Mouse (Mus musculus) MEL (cell line): ENCODE data around the gene Gm20388.

Experiments
- CTCF ChIP-seq, 3 experiments: IDR thresholded peaks in 2 of 3; conservative IDR thresholded peaks in 1 of 3; 2 replicates each; pipeline ENCODE4 v1.5.1; 2011 to 2012; ENCODE audit warnings: low read length in 3 of 3, low read depth in 2 of 3, mild to moderate bottlenecking in 2 of 3, improper control_type of control experiment in 1 of 3, inconsistent platforms in 1 of 3, mixed read lengths in 1 of 3, moderate library complexity in 1 of 3; ENCODE audit not compliant: control insufficient read depth in 1 of 3, insufficient read depth in 1 of 3, poor library complexity in 1 of 3, severe bottlenecking in 1 of 3
- JUND ChIP-seq: IDR thresholded peaks from 2 replicates; pipeline ENCODE4 v1.6.1; 2011; ENCODE audit warnings: low read depth, mild to moderate bottlenecking, improper control_type of control experiment, low read length
- MAX ChIP-seq: IDR thresholded peaks from 2 replicates; pipeline ENCODE4 v1.6.1; 2011; ENCODE audit warnings: low read length, improper control_type of control experiment
- TBP ChIP-seq: IDR thresholded peaks from 2 replicates; pipeline ENCODE4 v1.8.0; 2011; ENCODE audit warnings: low read depth, low read length, improper control_type of control experiment
- TCF12 ChIP-seq: IDR thresholded peaks from 2 replicates; pipeline ENCODE4 v1.6.1; 2014; ENCODE audit warnings: low read depth, mild to moderate bottlenecking, inconsistent platforms, low read length, improper control_type of control experiment, moderate library complexity
- ZNF384 ChIP-seq: IDR thresholded peaks from 2 replicates; pipeline ENCODE4 v1.6.1; 2012; ENCODE audit warnings: low read depth, mild to moderate bottlenecking, inconsistent platforms, low read length, improper control_type of control experiment

DNA sequence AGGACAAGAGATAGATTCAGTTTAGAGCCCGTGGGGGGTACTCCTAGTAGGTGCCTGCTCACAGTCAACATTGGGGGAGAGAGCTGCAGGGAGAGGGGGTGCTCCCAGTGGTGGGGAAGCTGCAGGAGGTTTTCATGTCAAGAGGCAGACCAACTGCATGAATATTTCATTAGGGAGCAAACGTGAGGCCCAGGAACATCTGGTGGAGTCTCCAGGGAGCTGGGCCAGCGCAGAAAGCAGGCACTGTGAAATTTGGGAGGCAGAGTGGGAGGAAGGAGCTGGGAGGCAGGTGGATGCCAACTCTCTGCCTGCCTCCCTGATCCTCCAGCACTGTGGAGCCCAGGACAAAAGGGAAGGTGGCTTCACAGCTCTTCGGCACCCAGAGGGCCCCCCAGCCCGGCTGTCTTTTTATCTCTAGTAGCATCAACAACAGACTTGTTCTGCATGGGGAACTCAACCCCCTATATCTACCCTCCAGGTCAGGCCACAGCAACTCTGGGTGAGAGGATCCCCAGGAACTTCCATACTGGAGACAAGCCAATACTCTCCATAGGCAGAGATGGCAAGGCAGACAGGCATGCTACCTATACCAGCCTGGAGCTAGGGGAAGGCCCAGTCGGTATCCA lies 2838.8 kb downstream of the Gm20388 start:
- TF ChIP-seq TBP (no peak), ZNF384 (no peak), MAX (no peak), CTCF (IDR thresholded peaks at IDR 0.05 in 2 of 3, conservative IDR thresholded peaks at IDR 0.05 in 1 of 3; ENCODE audit: control insufficient read depth in 1 of 3, insufficient read depth in 1 of 3, low read depth in 2 of 3, low read length in 3 of 3, poor library complexity in 1 of 3, severe bottlenecking in 1 of 3) (no peak), TCF12 (0 out of 2 replicates have a peak, but pooled peaks have one; percentile 24), JUND (no peak)
